Mouse (Mus musculus) kidney, postnatal 4 days (tissue): ENCODE measurements around the gene Dlat.
"Not testable (repeated sequence)": the region's sequence is repeated elsewhere in the genome, so short reads cannot be mapped to it uniquely, and the experiment has no call there.

Source experiments
- DNase-seq, 2 experiments: peaks; one replicate each; pipeline ENCODE4 v3.0.0; 2021; ENCODE audit warnings: mixed read lengths in 2 of 2

Gene Dlat

GRCm38 (mm10) chr9:50658941-50659388, 615 bp downstream of the Dlat start:
- no peak for DNase-seq

- no peak for DNase-seq
Observed at GRCm38 (mm10) chr9:50658391-50658790, 1.2 kb downstream of the Dlat start.

- DNase-seq, result no peak
Observed at GRCm38 (mm10) chr9:50650503-50650902, 9.1 kb downstream of the Dlat start.

- DNase-seq, result no peak
Observed at GRCm38 (mm10) chr9:50646826-50647370, 12.7 kb downstream of the Dlat start.

- no peak for DNase-seq
Observed at GRCm38 (mm10) chr9:50634270-50634669, 25.3 kb downstream of the Dlat start.

- DNase-seq, result peak; percentile 9 to 20
Observed at GRCm38 (mm10) chr9:50633059-50633458, 26.5 kb downstream of the Dlat start.

GRCm38 (mm10) chr9:50632016-50632688, 27.4 kb downstream of the Dlat start:
- no peak for DNase-seq

- not testable (repeated sequence) for DNase-seq
Observed at GRCm38 (mm10) chr9:50630903-50631302, 28.7 kb downstream of the Dlat start.

- no peak for DNase-seq
Observed at GRCm38 (mm10) chr9:50617794-50618330, 41.7 kb downstream of the Dlat start.

- peak; percentile 92 to 93 for DNase-seq
Observed at GRCm38 (mm10) chr9:50616766-50617603, 42.6 kb downstream of the Dlat start, which contains the start of the genes Pih1d2 and Nkapd1. Gene Pih1d2 (plus strand): TSS chr9:50617321. Gene Nkapd1 (minus strand): TSS chr9:50617464.

- DNase-seq, result no peak
Observed at GRCm38 (mm10) chr9:50616161-50616560, 43.4 kb downstream of the Dlat start.

- DNase-seq, result no peak
Observed at GRCm38 (mm10) chr9:50612115-50612514, 47.5 kb downstream of the Dlat start.

- DNase-seq, result no peak
Observed at GRCm38 (mm10) chr9:50604338-50604737, 55.2 kb downstream of the Dlat start.

GRCm38 (mm10) chr9:50603998-50604324, 55.6 kb downstream of the Dlat start:
- DNase-seq, result no peak

GRCm38 (mm10) chr9:50603189-50603997, 56.2 kb downstream of the Dlat start, which contains the start of the genes Sdhd and Timm8b:
Gene Sdhd (minus strand): TSS chr9:50603812.
Gene Timm8b (plus strand): TSS chr9:50603910.
- peak; percentile 92 to 96 for DNase-seq

- no peak for DNase-seq
Observed at GRCm38 (mm10) chr9:50602055-50602845, 57.3 kb downstream of the Dlat start.

GRCm38 (mm10) chr9:50601536-50601935, 58.0 kb downstream of the Dlat start:
- DNase-seq, result no peak

GRCm38 (mm10) chr9:50596973-50597372, 62.6 kb downstream of the Dlat start:
- no peak for DNase-seq

GRCm38 (mm10) chr9:50594794-50595417, 64.7 kb downstream of the Dlat start:
- DNase-seq, result peak in 1 of 2 experiments; percentile 35

GRCm38 (mm10) chr9:50593544-50593943, 66.0 kb downstream of the Dlat start:
- DNase-seq, result peak; percentile 52 to 63

GRCm38 (mm10) chr9:50592955-50593354, 66.6 kb downstream of the Dlat start:
- DNase-seq, result no peak
